Mouse (Mus musculus) testis, postnatal 14 days (tissue): ENCODE data around the gene Pnrc2.

Experiments
- DNase-seq: peaks from one replicate; pipeline ENCODE4 v3.0.0; 2021; ENCODE audit warnings: low spot score

The Pnrc2 gene

GRCm38 (mm10) chr4:135823298-135823697 is 50.4 kb downstream of the Pnrc2 start:
- DNase-seq: no peak

- DNase-seq: no peak
Observed at GRCm38 (mm10) chr4:135821772-135822171, 51.9 kb downstream of the Pnrc2 start.
